Mouse (Mus musculus): Measurements from ENCODE around the gene Clec10a.

GRCm38 (mm10) chr11:70115901-70116300 is 40.1 kb upstream of the Clec10a start:
- TF ChIP-seq POLR2A (IDR thresholded peaks at IDR 0.05; ENCODE audit: borderline replicate concordance, low read depth, low read length): no peak
- no peak for TF ChIP-seq CTCF (IDR thresholded peaks at IDR 0.05; ENCODE audit: low read depth, low read length)

All from bone marrow macrophage, adult 2 months (primary cell).